Mouse (Mus musculus) regulatory T cell (primary cell): ENCODE results near the gene Fli1.

Experiments used
- in situ Hi-C: fragments of 300-600 bp; cut with MboI, MseI; formaldehyde crosslinking; loops from one replicate; pipeline ENCODE4 v1.15.1; 2025; ENCODE audit warnings: high pct_unique_total_duplicates

Gene Fli1

GRCm38 (mm10) chr9:32474621-32475390 lies 67.9 kb downstream of the Fli1 start:
- in situ Hi-C loops: no loop called here

GRCm38 (mm10) chr9:32472346-32472745 lies 70.3 kb downstream of the Fli1 start:
- in situ Hi-C loops: no loop called here

GRCm38 (mm10) chr9:32469123-32469751 lies 73.4 kb downstream of the Fli1 start:
- in situ Hi-C loops: no loop called here

- in situ Hi-C loops: no loop called here
These were observed 74.3 kb downstream of the Fli1 start for GRCm38 (mm10) chr9:32468313-32468712.

- in situ Hi-C loops: no loop called here
These were observed 75.2 kb downstream of the Fli1 start for GRCm38 (mm10) chr9:32467443-32467842.

GRCm38 (mm10) chr9:32466861-32467260 lies 75.8 kb downstream of the Fli1 start:
- in situ Hi-C loops: no loop called here

- in situ Hi-C loops: loop anchor here (10.0 kb wide), 1 partner anchor 792 kb away; no protein-coding TSS in a partner anchor
These were observed 86.0 kb downstream of the Fli1 start for GRCm38 (mm10) chr9:32456707-32457106.

GRCm38 (mm10) chr9:32450161-32450560 lies 92.5 kb downstream of the Fli1 start:
- in situ Hi-C loops: loop anchor here (10.0 kb wide), 1 partner anchor 785 kb away; no protein-coding TSS in a partner anchor

- in situ Hi-C loops: no loop called here
These were observed 93.9 kb downstream of the Fli1 start for GRCm38 (mm10) chr9:32448766-32449165.

GRCm38 (mm10) chr9:32445789-32446188 lies 96.9 kb downstream of the Fli1 start:
- in situ Hi-C loops: no loop called here

GRCm38 (mm10) chr9:32444453-32445201 lies 98.0 kb downstream of the Fli1 start:
- in situ Hi-C loops: no loop called here

GRCm38 (mm10) chr9:32443817-32444216 lies 98.8 kb downstream of the Fli1 start:
- in situ Hi-C loops: no loop called here

GRCm38 (mm10) chr9:32443115-32443514 lies 99.5 kb downstream of the Fli1 start:
- in situ Hi-C loops: no loop called here

GRCm38 (mm10) chr9:32434241-32435213 lies 108.1 kb downstream of the Fli1 start:
- in situ Hi-C loops: no loop called here

- in situ Hi-C loops: no loop called here
These were observed 111.6 kb downstream of the Fli1 start for GRCm38 (mm10) chr9:32431061-32431460.

GRCm38 (mm10) chr9:32425321-32425720 lies 117.3 kb downstream of the Fli1 start:
- in situ Hi-C loops: no loop called here

- in situ Hi-C loops: no loop called here
These were observed 122.0 kb downstream of the Fli1 start for GRCm38 (mm10) chr9:32420711-32421110.

GRCm38 (mm10) chr9:32417466-32418116 lies 125.1 kb downstream of the Fli1 start:
- in situ Hi-C loops: loop anchor here (10.0 kb wide), 1 partner anchor 147 kb away; no protein-coding TSS in a partner anchor

- in situ Hi-C loops: loop anchor here (10.0 kb wide), 1 partner anchor 149 kb away; no protein-coding TSS in a partner anchor
These were observed 126.7 kb downstream of the Fli1 start for GRCm38 (mm10) chr9:32415952-32416351.

- in situ Hi-C loops: loop anchor here (10.0 kb wide), 1 partner anchor 150 kb away; no protein-coding TSS in a partner anchor
These were observed 127.7 kb downstream of the Fli1 start for GRCm38 (mm10) chr9:32414956-32415355.
